Mouse (Mus musculus) cortical plate, adult 2 months (tissue): ENCODE measurements around the gene Tmem18. TPM values are rescaled to one million over a fixed set of nuclear protein-coding genes. Genes with fewer than 3 reads are reported as not detected.

ENCODE experiments used
- H3K27ac ChIP-seq: fragments of 200-500 bp; 2 replicates; pipeline ENCODE4 v1.5.1; 2012; ENCODE audit warnings: low read length, control low read depth, inconsistent platforms; ENCODE audit not compliant: insufficient read depth
- H3K4me1 ChIP-seq: fragments of 200-500 bp; 2 replicates; pipeline ENCODE4 v1.6.1; 2011; ENCODE audit warnings: low read length; ENCODE audit not compliant: control insufficient read depth, insufficient read depth
- H3K4me3 ChIP-seq: fragments of 200-500 bp; 2 replicates; pipeline ENCODE4 v1.5.1; 2011; ENCODE audit warnings: mild to moderate bottlenecking, low read length, control low read depth; ENCODE audit not compliant: insufficient read depth
- CTCF ChIP-seq: fragments of 200-500 bp; IDR thresholded peaks from 2 replicates; pipeline ENCODE4 v1.5.1; 2011; ENCODE audit warnings: mild to moderate bottlenecking, control low read depth, low read length; ENCODE audit not compliant: insufficient read depth; ENCODE audit errors: extremely low read depth
- POLR2A ChIP-seq: fragments of 200-500 bp; IDR thresholded peaks from 2 replicates; pipeline ENCODE4 v1.6.1; 2011; ENCODE audit warnings: mild to moderate bottlenecking, low read length, control low read depth; ENCODE audit not compliant: insufficient read depth; ENCODE audit errors: extremely low read depth
- polyA plus RNA-seq: library from polyadenylated mRNA; depleted of rRNA; stranded (reverse); fragments of >200 nt; gene quantifications from 2 replicates; pipeline ENCODE4 v1.2.3, GENCODE M21; 2012

Tmem18 gene
- polyA plus RNA-seq, 1 experiment = 36.3 TPM

GRCm38 (mm10) chr12:30596818-30597407, 12.7 kb downstream of the Tmem18 start:
- no peaks in the 10 kb centered on the region; the same call in 1 of the 2 replicates for H3K4me1 ChIP-seq
- H3K4me3 ChIP-seq = no peak overlapping the region
- TF ChIP-seq POLR2A = no peak
- TF ChIP-seq CTCF = peak; percentile 87
- no peak overlapping the region for H3K27ac ChIP-seq

DNA sequence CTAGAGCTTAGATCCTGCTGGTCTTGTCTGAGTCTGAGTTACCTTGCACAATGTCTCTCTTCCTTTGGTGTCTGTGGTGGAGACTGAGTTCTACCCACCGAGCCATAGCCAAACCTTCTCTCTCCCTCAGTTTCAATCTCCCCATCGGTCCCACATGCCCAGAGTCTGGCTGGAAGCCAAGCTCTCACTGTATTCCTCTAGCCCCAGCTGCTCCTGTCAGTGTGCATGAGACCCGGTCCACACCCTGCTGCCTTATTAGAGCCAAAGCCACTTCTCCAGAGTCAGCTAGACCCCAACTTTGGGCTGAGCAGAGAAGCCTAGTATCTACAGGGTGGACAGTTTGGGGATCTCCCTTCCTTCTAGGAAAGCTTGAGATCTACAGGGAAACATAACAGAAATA, 14.7 kb downstream of the Tmem18 start:
- H3K27ac ChIP-seq = no peak overlapping the region
- no peaks in the 10 kb centered on the region; the same call in 1 of the 2 replicates for H3K4me1 ChIP-seq
- TF ChIP-seq CTCF (no peak), POLR2A (no peak)
- H3K4me3 ChIP-seq = no peak overlapping the region

DNA sequence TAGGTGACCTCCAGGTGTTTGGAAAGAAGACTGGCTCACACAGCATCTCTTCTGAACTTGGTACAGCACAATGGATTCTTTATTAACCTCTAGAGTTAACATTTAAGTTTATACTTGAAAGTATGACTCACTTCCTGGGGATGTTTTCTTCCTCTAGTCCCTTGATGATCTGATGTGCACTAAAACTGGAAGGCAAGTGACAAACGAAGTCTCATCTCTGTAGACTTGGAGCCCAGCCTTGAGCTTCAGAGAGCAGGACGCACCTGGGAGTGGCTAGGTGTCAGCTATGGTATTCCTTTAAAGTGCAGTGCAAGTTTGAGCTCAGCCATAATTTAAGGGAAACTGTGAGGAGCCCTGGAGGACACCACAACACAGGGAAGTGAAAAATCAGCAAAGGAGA, 15.2 kb downstream of the Tmem18 start:
- no peaks in the 10 kb centered on the region; the same call in 1 of the 2 replicates for H3K4me1 ChIP-seq
- no peak overlapping the region for H3K4me3 ChIP-seq
- no peak overlapping the region for H3K27ac ChIP-seq
- TF ChIP-seq CTCF = no peak
- TF ChIP-seq POLR2A = no peak

DNA sequence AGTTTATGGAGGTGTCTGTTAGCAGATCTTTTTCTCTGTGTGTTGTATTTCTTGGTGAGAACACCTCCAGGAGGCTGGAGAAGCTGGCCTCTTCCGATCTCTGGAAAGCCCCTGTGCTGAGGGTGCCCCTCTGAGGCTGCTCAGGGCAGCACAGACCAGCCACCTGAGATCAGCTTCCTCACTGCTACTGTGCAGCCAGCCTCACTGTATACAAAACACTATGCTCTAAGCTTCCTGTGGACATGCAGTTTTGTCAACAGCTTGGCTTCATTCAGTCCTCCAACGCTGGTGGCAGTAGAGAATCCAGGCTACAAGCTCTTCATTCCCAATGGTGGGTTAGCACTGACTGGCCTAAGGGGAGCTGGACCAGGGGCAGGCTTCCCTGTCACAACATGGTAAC, 15.8 kb downstream of the Tmem18 start:
- Histone ChIP-seq H3K4me1 (no peaks in the 10 kb centered on the region; the same call in 1 of the 2 replicates), H3K4me3 (no peak overlapping the region), H3K27ac (no peak overlapping the region)
- TF ChIP-seq CTCF (no peak), POLR2A (no peak)

GRCm38 (mm10) chr12:30604012-30604411, 19.8 kb downstream of the Tmem18 start:
- H3K4me3 ChIP-seq = no peak overlapping the region
- no peak overlapping the region for H3K27ac ChIP-seq
- TF ChIP-seq CTCF (no peak), POLR2A (no peak)
- H3K4me1 ChIP-seq = no peaks in the 10 kb centered on the region

GRCm38 (mm10) chr12:30604876-30605275, 20.6 kb downstream of the Tmem18 start:
- Histone ChIP-seq H3K4me1 (no peaks in the 10 kb centered on the region), H3K4me3 (no peak overlapping the region), H3K27ac (no peak overlapping the region)
- TF ChIP-seq CTCF (no peak), POLR2A (no peak)

DNA sequence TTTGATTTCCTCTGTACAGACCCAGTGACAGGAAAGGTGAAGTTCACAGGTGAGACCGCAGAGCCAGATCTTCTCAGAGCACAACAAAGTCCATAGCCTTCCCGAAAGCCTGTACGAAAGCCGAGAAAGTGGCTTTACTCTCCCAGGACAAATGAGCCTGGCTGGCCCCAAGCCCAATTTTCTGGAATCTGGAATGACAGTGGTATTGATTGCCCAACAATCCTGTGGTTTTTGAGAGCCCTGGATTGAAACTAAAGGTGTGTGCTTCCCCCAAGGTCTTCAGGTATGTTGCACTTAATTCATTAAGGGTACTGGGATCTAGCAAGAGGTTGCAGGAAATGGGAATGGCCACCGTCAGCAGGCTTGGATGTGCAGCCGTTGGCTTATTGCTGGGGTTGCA, 21.7 kb downstream of the Tmem18 start:
- Histone ChIP-seq H3K27ac (no peak overlapping the region), H3K4me1 (no peaks in the 10 kb centered on the region), H3K4me3 (no peak overlapping the region)
- TF ChIP-seq POLR2A (no peak), CTCF (no peak)

GRCm38 (mm10) chr12:30606743-30607142, 22.5 kb downstream of the Tmem18 start:
- Histone ChIP-seq H3K27ac (no peak overlapping the region), H3K4me1 (no peaks in the 10 kb centered on the region), H3K4me3 (no peak overlapping the region)
- TF ChIP-seq CTCF (no peak), POLR2A (no peak)

- no peak for TF ChIP-seq POLR2A
- no peak for TF ChIP-seq CTCF
- H3K27ac ChIP-seq = no peak overlapping the region
- H3K4me3 ChIP-seq = no peak overlapping the region
- H3K4me1 ChIP-seq = peaks cover 1% of the 10 kb centered on the region
These were observed 34.2 kb downstream of the Tmem18 start for GRCm38 (mm10) chr12:30618425-30618824.

DNA sequence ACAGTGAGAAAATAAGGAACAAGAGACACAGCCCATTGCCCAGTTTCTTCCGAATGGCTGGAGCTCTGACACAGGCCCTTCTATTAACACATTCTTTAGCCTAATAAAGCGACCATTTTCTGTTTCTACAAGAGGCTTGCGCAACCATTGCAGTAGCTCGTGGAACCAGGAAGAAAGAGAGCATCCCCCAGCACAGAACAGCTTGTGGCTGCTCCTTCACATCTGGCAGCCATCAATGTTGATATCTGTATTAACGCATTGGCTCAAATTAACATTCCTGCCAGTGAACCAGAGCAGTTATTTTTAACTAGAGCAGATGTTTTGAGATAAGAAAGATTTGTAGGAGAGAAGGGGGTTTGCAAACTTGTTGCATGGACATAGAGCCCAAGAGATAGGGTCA, 44.2 kb downstream of the Tmem18 start:
- no peak overlapping the region for H3K27ac ChIP-seq
- TF ChIP-seq POLR2A (no peak), CTCF (no peak)
- H3K4me3 ChIP-seq = no peak overlapping the region
- H3K4me1 ChIP-seq = no peaks in the 10 kb centered on the region
